Mouse (Mus musculus): ENCODE results near the gene Zfp697.
A peak's percentile ranks its signal among the peaks of the same experiment; 100 is the strongest.

Gene Zfp697

GRCm38 (mm10) chr3:98382246-98382939 is at the start of gene Zfp697:
TSS of gene Zfp697 (plus strand) at chr3:98382461.
- no peak for DNase-seq (ENCODE audit: low read depth)

DNA sequence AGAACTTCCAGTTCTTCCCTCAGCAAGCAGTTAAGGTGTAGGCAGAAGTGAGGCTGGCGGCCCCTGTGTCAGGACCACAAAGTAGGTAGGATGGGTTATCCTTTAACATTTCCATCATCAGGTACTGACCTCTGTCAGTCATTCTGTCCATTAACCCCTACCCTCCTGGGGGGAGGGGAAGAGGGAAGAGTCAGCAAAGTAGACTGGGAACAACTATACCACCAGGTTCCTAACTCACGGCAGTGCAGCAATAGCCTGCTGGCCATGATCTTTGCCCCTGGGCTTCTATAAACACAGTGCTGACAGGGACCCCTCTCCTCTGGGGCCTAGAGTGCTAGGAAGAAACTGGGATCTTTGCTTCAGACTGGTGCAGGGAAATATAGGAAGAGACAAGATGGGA is 48.3 kb upstream of the Zfp697 start:
- no peak for DNase-seq (ENCODE audit: low read depth)

- DNase-seq (ENCODE audit: low read depth), result no peak
These were observed 46.9 kb upstream of the Zfp697 start for GRCm38 (mm10) chr3:98335331-98335730.

GRCm38 (mm10) chr3:98335886-98336285 is 46.4 kb upstream of the Zfp697 start:
- DNase-seq (ENCODE audit: low read depth), result no peak

GRCm38 (mm10) chr3:98336661-98337654 is 45.3 kb upstream of the Zfp697 start:
- no peak for DNase-seq (ENCODE audit: low read depth)

GRCm38 (mm10) chr3:98338584-98339041 is 43.6 kb upstream of the Zfp697 start:
- DNase-seq (ENCODE audit: low read depth), result no peak

- no peak for DNase-seq (ENCODE audit: low read depth)
These were observed 43.1 kb upstream of the Zfp697 start for GRCm38 (mm10) chr3:98339097-98339705.

GRCm38 (mm10) chr3:98339706-98340109 is 42.6 kb upstream of the Zfp697 start, which contains the start of gene Phgdh:
TSS of gene Phgdh (minus strand) at chr3:98339990.
- peak; percentile 63 for DNase-seq (ENCODE audit: low read depth)

GRCm38 (mm10) chr3:98340818-98341594 is 41.3 kb upstream of the Zfp697 start:
- no peak for DNase-seq (ENCODE audit: low read depth)

GRCm38 (mm10) chr3:98343235-98343634 is 39.0 kb upstream of the Zfp697 start:
- DNase-seq (ENCODE audit: low read depth), result no peak

DNA sequence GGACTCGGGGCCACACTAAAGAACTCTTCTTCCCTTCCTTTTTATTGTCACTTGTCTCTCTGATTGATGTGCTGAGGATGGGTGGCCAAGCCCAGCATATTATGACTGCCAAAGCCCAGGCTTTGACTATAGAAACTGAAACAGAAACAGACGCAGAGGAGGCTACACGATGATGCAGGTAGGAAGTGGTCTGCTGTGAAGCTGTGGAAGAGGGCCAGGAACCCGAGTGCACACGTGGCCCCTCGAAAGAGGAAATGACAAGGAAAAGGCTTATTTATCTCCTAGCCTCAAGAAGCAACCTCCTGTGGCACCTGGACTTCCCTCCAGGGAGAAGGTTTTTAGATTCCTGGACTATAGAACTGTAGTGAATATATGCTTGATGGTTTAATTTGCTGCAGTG is 34.2 kb upstream of the Zfp697 start:
- no peak for DNase-seq (ENCODE audit: low read depth)

GRCm38 (mm10) chr3:98348705-98349104 is 33.6 kb upstream of the Zfp697 start:
- DNase-seq (ENCODE audit: low read depth), result no peak

DNA sequence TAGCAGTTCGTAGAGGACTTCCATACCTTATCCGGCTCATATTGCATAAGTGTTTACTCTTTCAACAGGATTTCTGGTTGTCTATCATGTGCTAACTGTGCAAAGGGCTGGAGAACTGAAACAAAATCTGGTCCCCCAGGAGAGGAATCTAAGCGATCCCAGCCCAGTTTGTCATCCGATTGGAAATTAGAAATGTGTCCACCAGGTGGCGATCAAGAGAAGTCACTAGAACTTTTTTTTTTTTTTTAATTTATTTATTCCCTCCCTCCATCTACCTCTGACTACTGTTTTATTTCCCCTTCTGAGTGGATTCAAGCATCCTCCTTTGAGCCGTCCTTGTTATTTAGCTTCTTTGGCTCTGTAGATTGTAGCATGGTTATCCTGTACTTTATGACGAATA is 28.4 kb upstream of the Zfp697 start:
- DNase-seq (ENCODE audit: low read depth), result no peak

GRCm38 (mm10) chr3:98355344-98356025 is 26.8 kb upstream of the Zfp697 start:
- no peak for DNase-seq (ENCODE audit: low read depth)

- no peak for DNase-seq (ENCODE audit: low read depth)
These were observed 26.3 kb upstream of the Zfp697 start for GRCm38 (mm10) chr3:98356026-98356365.

- no peak for DNase-seq (ENCODE audit: low read depth)
These were observed 25.5 kb upstream of the Zfp697 start for GRCm38 (mm10) chr3:98356632-98357370.

- no peak for DNase-seq (ENCODE audit: low read depth)
These were observed 19.5 kb upstream of the Zfp697 start for GRCm38 (mm10) chr3:98362753-98363152.

GRCm38 (mm10) chr3:98366086-98366485 is 16.2 kb upstream of the Zfp697 start:
- DNase-seq (ENCODE audit: low read depth), result no peak

GRCm38 (mm10) chr3:98366823-98367222 is 15.4 kb upstream of the Zfp697 start:
- no peak for DNase-seq (ENCODE audit: low read depth)

DNA sequence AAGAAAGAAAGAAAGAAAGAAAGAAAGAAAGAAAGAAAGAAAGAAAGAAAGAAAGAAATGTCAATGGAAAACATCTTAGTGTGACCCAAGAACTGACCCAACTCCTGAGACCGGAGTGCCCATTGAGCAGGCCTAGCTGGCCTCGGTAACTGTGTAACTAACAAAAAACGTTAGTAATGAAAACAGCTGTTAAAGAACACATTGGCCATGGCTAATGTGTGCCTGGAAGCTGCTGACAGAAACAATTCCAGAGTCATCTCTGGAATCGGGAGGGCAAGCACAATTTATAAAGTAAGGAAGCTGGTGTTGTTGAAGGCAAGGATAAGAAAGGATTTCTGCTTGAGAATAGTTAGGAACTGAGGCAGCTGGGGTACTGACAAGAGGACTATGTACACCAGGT is 14.0 kb upstream of the Zfp697 start:
- DNase-seq (ENCODE audit: low read depth), result no peak

Measured in c-Kit-positive CD71-positive TER-119-negative erythroid progenitor cells, embryonic 14.5 days (primary cell).